Mouse (Mus musculus) cerebellum, adult 2 months (tissue): ENCODE measurements around the gene Tbc1d16.

Experiments
- CTCF ChIP-seq: fragments of 200-500 bp; IDR thresholded peaks from 2 replicates; pipeline ENCODE4 v1.5.1; 2011; ENCODE audit warnings: low read depth, mild to moderate bottlenecking, control low read depth, low read length, moderate library complexity, borderline replicate concordance; ENCODE audit not compliant: insufficient read depth
- POLR2A ChIP-seq: fragments of 200-500 bp; IDR thresholded peaks from 2 replicates; pipeline ENCODE4 v1.6.1; 2011; ENCODE audit warnings: low read length, control low read depth, borderline replicate concordance; ENCODE audit not compliant: insufficient read depth

DNA sequence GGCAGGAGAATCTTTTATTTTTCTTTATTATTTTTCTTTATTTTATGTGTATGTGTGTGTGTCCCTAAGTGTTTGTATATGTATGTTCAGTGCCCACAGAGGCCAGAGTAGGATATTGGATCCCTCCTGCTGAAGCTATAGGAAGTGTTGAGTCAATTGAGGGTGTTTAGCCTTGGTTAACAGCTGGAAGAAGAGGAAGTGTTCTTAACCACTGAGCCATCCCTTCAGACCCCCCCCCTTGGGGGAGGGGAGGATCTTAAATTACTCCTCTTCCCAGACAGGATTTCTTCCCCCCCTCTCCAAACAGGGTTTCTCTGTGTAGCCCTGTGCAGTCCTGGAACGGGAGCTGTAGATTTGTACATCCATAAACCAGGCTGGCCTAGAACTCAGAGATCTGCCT is 135.0 kb downstream of the Tbc1d16 start:
- TF ChIP-seq CTCF: no peak
- TF ChIP-seq POLR2A: no peak
